Mouse (Mus musculus): ENCODE results near the gene 9930111J21Rik1. TPM values are rescaled to one million over a fixed set of nuclear protein-coding genes. Genes with fewer than 3 reads are reported as not detected.
"Not testable (repeated sequence)": the region's sequence is repeated elsewhere in the genome, so short reads cannot be mapped to it uniquely, and the experiment has no call there.

The 9930111J21Rik1 gene
- polyA plus RNA-seq, 2 experiments, result 0.22 to 0.61 TPM

DNA sequence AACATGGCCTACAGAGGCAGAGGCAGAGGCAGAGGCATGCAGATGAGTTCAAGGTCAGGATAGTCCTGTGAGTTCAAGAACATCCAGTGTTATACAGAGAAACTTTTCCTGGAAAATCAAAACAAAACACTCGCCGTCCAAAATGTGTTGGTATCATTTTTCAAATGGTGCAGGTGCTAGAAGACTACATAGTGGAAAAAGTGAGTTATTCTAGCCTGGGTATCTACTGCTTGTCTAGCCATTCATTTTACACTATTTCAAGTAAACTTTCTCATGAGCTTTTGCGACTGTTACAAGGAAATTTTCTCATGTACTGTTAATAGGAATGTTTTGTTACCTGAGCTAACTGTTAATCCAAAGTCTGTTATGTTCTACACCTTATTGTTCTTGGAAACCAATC is 60.8 kb downstream of the 9930111J21Rik1 start:
- WGBS (ENCODE audit: insufficient replicate concordance), result 68% methylated on average over 3 of the region's 3 CpGs
- Histone ChIP-seq H3K27me3 (ENCODE audit: control insufficient read depth, insufficient read depth, low read length) (no peaks in the 10 kb centered on the region), H3K27ac (no peak overlapping the region), H3K4me1 (replicated peaks; ENCODE audit: control insufficient read depth in 2 of 2, insufficient read depth in 2 of 2, low read length in 1 of 2) (no peaks in the 10 kb centered on the region), H3K4me2 (ENCODE audit: low read depth) (no peak overlapping the region), H3K9ac (replicated peaks) (no peak overlapping the region), H3K9me3 (ENCODE audit: control insufficient read depth, low read length) (no peaks in the 10 kb centered on the region), H3K36me3 (replicated peaks; ENCODE audit: control insufficient read depth, insufficient read depth, low read depth) (no peaks in the 10 kb centered on the region), H3K4me3 (ENCODE audit: insufficient read depth in 1 of 2, low read depth in 2 of 2, low read length in 2 of 2) (no peak overlapping the region)
- TF ChIP-seq EP300 (IDR thresholded peaks at IDR 0.05; ENCODE audit: low read depth) (no peak), CTCF (IDR thresholded peaks at IDR 0.05; ENCODE audit: low read depth) (no peak)
- DNase-seq (ENCODE audit: low read depth in 3 of 3, low spot score in 3 of 3) (no peak), ATAC-seq (ENCODE audit: insufficient read depth) (no peak)

- H3K4me1 ChIP-seq (replicated peaks; ENCODE audit: control insufficient read depth in 2 of 2, insufficient read depth in 2 of 2, low read length in 1 of 2), result 0 out of 4 replicates have a peak, but pooled peaks cover 0 to 2% of the 10 kb centered on the region in 2 experiments
- ATAC-seq (ENCODE audit: insufficient read depth) (no peak), DNase-seq (ENCODE audit: low read depth in 3 of 3, low spot score in 3 of 3) (no peak)
- no peaks in the 10 kb centered on the region for H3K36me3 ChIP-seq (replicated peaks; ENCODE audit: control insufficient read depth, insufficient read depth, low read depth)
- H3K9me3 ChIP-seq (ENCODE audit: control insufficient read depth, low read length), result no peaks in the 10 kb centered on the region
- no peak overlapping the region for H3K27ac ChIP-seq
- no peaks in the 10 kb centered on the region for H3K27me3 ChIP-seq (ENCODE audit: control insufficient read depth, insufficient read depth, low read length)
- WGBS (ENCODE audit: insufficient replicate concordance), result 55% methylated on average over 1 of the region's 1 CpGs
- TF ChIP-seq EP300 (IDR thresholded peaks at IDR 0.05; ENCODE audit: low read depth) (no peak), CTCF (IDR thresholded peaks at IDR 0.05; ENCODE audit: low read depth) (no peak)
- H3K4me2 ChIP-seq (ENCODE audit: low read depth), result no peak overlapping the region
- no peak overlapping the region for H3K4me3 ChIP-seq (ENCODE audit: insufficient read depth in 1 of 2, low read depth in 2 of 2, low read length in 2 of 2)
- no peak overlapping the region for H3K9ac ChIP-seq (replicated peaks)
These were observed 65.6 kb downstream of the 9930111J21Rik1 start for GRCm38 (mm10) chr11:48913611-48914010.

DNA sequence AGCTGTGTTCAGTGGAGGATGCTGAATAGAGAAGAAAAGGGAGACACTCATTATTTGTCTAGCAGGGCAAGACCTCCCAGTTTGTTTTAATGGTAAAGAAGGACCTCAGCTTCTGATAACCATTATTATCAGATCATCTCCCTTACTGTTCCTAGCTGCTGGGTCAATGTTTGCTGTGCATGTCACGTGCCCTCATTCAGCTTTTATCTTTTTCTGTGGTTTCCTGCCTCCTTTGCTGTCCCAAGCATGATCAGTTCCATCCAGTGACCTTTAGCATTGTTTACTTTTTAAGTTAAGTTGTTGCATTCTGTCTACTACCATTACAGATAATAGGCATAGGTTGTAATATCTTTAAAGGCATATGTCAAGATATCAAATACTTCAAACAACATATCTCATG is 70.7 kb downstream of the 9930111J21Rik1 start:
- Histone ChIP-seq H3K4me3 (ENCODE audit: insufficient read depth in 1 of 2, low read depth in 2 of 2, low read length in 2 of 2) (no peak overlapping the region), H3K27ac (no peak overlapping the region), H3K4me1 (replicated peaks; ENCODE audit: control insufficient read depth in 2 of 2, insufficient read depth in 2 of 2, low read length in 1 of 2) (peaks cover 3 to 9% of the 10 kb centered on the region in 2 experiments; a peak in 3 of 4 replicates), H3K4me2 (ENCODE audit: low read depth) (no peak overlapping the region), H3K36me3 (replicated peaks; ENCODE audit: control insufficient read depth, insufficient read depth, low read depth) (no peaks in the 10 kb centered on the region), H3K9me3 (ENCODE audit: control insufficient read depth, low read length) (no peaks in the 10 kb centered on the region), H3K9ac (replicated peaks) (no peak overlapping the region), H3K27me3 (ENCODE audit: control insufficient read depth, insufficient read depth, low read length) (no peaks in the 10 kb centered on the region)
- ATAC-seq (ENCODE audit: insufficient read depth) (no peak), DNase-seq (ENCODE audit: low read depth in 3 of 3, low spot score in 3 of 3) (peak; percentile 6 to 17 (median 9))
- TF ChIP-seq CTCF (IDR thresholded peaks at IDR 0.05; ENCODE audit: low read depth) (no peak), EP300 (IDR thresholded peaks at IDR 0.05; ENCODE audit: low read depth) (no peak)
- WGBS (ENCODE audit: insufficient replicate concordance), result 7% methylated on average over 1 of the region's 1 CpGs

- 48% methylated on average over 2 of the region's 2 CpGs for WGBS (ENCODE audit: insufficient replicate concordance)
- Histone ChIP-seq H3K9ac (replicated peaks) (no peak within 1 kb of the TSS), H3K4me1 (replicated peaks; ENCODE audit: control insufficient read depth in 2 of 2, insufficient read depth in 2 of 2, low read length in 1 of 2) (peaks cover 0 to 2% of the 10 kb centered on the region in 2 experiments; a peak in 1 of 4 replicates), H3K9me3 (ENCODE audit: control insufficient read depth, low read length) (no peaks in the 10 kb centered on the region), H3K4me3 (ENCODE audit: insufficient read depth in 1 of 2, low read depth in 2 of 2, low read length in 2 of 2) (no peak within 1 kb of the TSS), H3K27me3 (ENCODE audit: control insufficient read depth, insufficient read depth, low read length) (no peaks in the 10 kb centered on the region), H3K36me3 (replicated peaks; ENCODE audit: control insufficient read depth, insufficient read depth, low read depth) (no peaks in the 10 kb centered on the region), H3K27ac (no peak within 1 kb of the TSS), H3K4me2 (ENCODE audit: low read depth) (no peak within 1 kb of the TSS)
- ATAC-seq (ENCODE audit: insufficient read depth), result no peak
- no peak for DNase-seq (ENCODE audit: low read depth in 3 of 3, low spot score in 3 of 3)
- TF ChIP-seq CTCF (IDR thresholded peaks at IDR 0.05; ENCODE audit: low read depth), result no peak
- TF ChIP-seq EP300 (IDR thresholded peaks at IDR 0.05; ENCODE audit: low read depth), result no peak
These were observed 77.2 kb downstream of the 9930111J21Rik1 start, which contains the start of gene Gm5431 for GRCm38 (mm10) chr11:48902021-48902420. Gene Gm5431 (minus strand): TSS chr11:48902214.

DNA sequence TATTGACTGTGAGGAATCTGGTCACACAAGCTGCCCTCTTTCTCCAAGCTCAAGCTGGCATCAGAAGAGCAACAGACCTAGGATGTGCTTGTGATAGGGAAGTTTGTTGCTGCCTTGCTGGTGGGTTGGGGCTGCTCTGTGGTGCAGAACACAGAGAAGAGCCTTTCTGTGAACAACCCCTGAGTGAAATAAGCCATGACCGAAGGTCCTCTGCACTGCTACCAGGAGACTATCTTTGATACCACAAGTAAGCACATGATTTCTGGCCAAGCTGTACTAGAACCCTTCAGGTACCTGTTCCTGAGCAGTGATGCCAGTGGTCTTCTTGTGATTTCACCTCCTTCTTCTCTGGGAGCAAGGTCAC is 77.6 kb downstream of the 9930111J21Rik1 start:
- 67% methylated on average over 1 of the region's 1 CpGs for WGBS (ENCODE audit: insufficient replicate concordance)
- not testable (repeated sequence) for H3K4me2 ChIP-seq (ENCODE audit: low read depth); ATAC-seq (ENCODE audit: insufficient read depth); H3K4me3 ChIP-seq (ENCODE audit: insufficient read depth in 1 of 2, low read depth in 2 of 2, low read length in 2 of 2); H3K4me1 ChIP-seq (replicated peaks; ENCODE audit: control insufficient read depth in 2 of 2, insufficient read depth in 2 of 2, low read length in 1 of 2); H3K9me3 ChIP-seq (ENCODE audit: control insufficient read depth, low read length); H3K36me3 ChIP-seq (replicated peaks; ENCODE audit: control insufficient read depth, insufficient read depth, low read depth); DNase-seq (ENCODE audit: low read depth in 3 of 3, low spot score in 3 of 3); H3K27ac ChIP-seq; H3K27me3 ChIP-seq (ENCODE audit: control insufficient read depth, insufficient read depth, low read length); H3K9ac ChIP-seq (replicated peaks)

- H3K4me2 ChIP-seq (ENCODE audit: low read depth); H3K27ac ChIP-seq; DNase-seq (ENCODE audit: low read depth in 3 of 3, low spot score in 3 of 3): not testable (repeated sequence)
These were observed 78.3 kb downstream of the 9930111J21Rik1 start for GRCm38 (mm10) chr11:48900654-48901566.

More at GRCm38 (mm10) chr11:48900654-48901566, 78.3 kb downstream of the 9930111J21Rik1 start:
- not testable (repeated sequence) for H3K27me3 ChIP-seq (ENCODE audit: control insufficient read depth, insufficient read depth, low read length); H3K4me1 ChIP-seq (replicated peaks; ENCODE audit: control insufficient read depth in 2 of 2, insufficient read depth in 2 of 2, low read length in 1 of 2); ATAC-seq (ENCODE audit: insufficient read depth); H3K9me3 ChIP-seq (ENCODE audit: control insufficient read depth, low read length); H3K36me3 ChIP-seq (replicated peaks; ENCODE audit: control insufficient read depth, insufficient read depth, low read depth); H3K4me3 ChIP-seq (ENCODE audit: insufficient read depth in 1 of 2, low read depth in 2 of 2, low read length in 2 of 2); H3K9ac ChIP-seq (replicated peaks)
- 37% methylated on average over 6 of the region's 6 CpGs for WGBS (ENCODE audit: insufficient replicate concordance)
